Mouse (Mus musculus) regulatory T cell (primary cell): ENCODE measurements around the gene Ap2a1.

Experiments
- in situ Hi-C: fragments of 300-600 bp; cut with MboI, MseI; formaldehyde crosslinking; loops from one replicate; pipeline ENCODE4 v1.15.1; 2025; ENCODE audit warnings: high pct_unique_total_duplicates

Gene Ap2a1

DNA sequence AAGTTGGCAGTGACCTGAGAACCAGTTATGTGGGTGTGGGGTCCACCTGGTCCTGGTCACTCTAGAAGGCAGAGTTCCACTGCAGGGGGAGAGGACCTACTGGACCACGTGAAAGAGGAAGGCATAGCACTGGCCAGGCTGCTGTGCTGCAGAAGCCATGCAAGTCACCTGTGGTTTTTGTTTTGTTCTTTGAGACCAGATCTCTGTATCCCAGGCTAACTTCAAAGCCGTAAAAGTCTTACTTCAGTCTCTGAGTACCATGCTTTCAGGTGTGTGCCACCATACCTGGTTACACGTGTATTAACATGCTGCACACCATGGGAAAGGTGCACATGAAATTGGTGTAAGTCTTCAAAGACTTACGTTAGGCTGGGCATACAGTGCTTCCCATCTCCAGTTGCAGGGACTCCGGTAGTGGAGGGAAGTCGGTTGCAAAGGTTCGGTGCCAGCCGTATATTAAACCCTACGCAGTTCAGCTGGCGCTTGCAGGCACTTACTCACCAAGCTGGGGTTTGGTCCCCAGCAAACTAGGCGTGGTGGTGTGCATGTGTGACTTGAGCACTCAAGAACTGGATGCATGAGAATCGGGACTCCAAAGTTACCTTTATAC lies 77.6 kb downstream of the Ap2a1 start:
- in situ Hi-C loops: loop anchor here (10.0 kb wide), 1 partner anchor 273 kb away; the partner anchor contains the start of genes Rpl13a and Rps11

DNA sequence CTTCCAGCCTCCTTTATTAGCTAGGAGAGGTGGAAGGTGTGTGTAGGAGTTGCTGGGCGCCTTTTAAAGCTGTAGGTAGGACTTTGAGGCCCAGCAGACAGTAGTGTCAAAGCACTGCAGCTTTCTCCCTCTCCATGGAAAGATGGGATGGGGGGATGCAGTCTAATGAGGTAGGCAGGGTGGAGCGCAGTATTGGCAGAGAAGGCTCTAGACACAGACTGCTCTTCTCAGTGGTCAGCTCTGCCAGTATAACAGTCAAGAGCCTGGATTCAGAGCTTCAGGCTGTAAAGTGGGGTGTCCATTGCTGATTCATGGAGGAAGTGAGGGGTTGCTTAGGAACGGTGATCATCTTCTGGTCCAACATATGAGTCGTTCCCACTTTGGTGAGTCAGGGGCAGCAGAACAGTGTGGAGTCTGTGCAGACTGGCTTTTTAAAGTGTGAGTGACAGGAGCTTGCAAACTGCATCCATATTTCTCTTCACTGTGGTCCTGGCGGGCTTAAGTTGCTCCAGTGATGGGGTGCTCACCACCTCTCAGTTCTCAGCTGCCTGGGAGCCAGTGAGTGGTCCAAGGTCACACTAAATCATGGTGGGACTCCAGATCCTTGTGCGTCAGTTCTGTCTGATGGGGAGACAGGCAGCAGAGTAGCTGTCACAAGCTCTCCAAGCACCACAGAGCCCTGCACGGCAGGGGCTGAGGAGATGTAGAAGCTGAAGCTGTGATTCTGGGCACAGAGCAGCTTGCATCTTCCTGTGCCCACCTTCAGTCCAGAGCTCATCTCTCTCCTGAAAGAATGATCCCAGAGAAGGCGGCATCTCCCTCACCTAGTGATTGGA lies 78.3 kb downstream of the Ap2a1 start:
- in situ Hi-C loops: loop anchor here (10.0 kb wide), 1 partner anchor 274 kb away; the partner anchor contains the start of genes Rpl13a and Rps11
